Mouse (Mus musculus) frontal cortex, postnatal 10 days (tissue): ENCODE measurements around the gene Cenpw.

Experiments
- DNase-seq, 2 experiments: peaks; one replicate each; pipeline ENCODE4 v3.0.0; 2022; ENCODE audit warnings: low spot score in 2 of 2, mixed read lengths in 1 of 2

Cenpw gene

DNA sequence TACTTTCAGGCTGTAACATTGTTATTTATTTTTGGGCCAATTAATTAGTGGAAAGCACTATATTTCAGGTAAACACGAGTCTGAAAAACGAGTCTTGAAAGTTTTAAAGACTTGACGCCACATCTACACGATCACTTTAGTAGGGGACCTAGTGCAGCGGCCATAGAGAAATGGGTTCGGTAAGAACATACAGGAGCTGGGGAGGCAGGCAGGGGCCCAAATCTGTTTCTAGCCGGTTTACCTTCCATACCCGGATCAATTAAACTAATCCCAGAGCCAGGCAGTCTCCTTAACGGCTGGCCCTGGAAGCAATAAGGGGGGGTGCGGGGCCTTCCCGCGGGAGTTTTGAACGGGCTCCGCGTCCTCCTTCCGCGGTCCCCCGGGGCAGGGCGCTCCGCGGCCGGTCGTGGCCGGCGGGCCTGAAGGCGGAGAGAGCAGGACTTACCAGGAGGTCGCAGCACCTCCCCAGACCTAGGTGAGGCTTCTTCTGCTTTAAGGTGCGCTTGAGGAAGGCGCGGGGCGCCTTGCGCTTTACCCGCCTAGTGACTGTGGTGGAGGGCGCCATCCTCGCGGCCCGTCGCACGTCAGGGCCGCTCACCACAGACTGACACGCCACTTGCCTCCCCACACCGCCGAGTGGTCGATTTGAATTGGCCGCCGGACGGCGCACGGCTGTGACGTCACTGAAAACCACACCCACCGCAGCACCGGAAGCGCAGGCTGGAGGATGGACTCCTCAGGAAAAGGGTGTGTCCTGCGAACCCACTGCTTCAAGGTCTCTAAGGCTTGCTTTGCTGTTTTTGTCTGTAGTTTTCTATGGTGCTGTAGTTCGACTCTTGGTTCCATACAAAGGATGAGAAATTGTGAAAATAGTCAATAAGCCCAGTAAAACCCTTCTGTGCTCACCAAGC, at the start of gene Cenpw:
Cenpw (minus strand) TSS at position 645 of the 911 bp plus-strand sequence.
- DNase-seq: peak; percentile 83 to 88

- DNase-seq: no peak
Observed at GRCm38 (mm10) chr10:30249654-30250053, 49.3 kb upstream of the Cenpw start.

DNA sequence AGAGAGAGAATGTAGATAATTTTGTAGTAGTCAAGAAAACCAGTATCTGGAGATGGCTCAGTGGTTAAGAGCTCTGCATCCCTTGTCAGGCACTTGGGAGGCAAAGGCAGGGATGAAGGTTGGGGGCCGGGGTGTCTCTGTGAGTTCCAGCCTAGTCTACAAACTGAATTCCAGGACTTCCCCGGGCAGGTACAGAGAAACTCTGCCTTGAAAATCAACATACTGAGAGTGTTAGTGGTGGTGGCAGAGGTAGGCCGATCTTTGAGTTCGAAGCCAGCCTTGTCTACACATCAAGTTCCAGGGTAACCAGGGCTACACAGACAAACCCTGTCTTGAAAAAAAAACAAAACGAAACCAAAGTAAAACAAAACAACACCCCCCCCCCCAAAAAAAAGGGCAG, 859 bp downstream of the Cenpw start:
- no peak for DNase-seq

- DNase-seq: no peak
Observed at GRCm38 (mm10) chr10:30167700-30168099, 32.7 kb downstream of the Cenpw start.
